Mouse (Mus musculus) heart, embryonic 13.5 days (tissue): ENCODE results near the gene Atp6v1g3. TPM values are rescaled to one million over a fixed set of nuclear protein-coding genes. Genes with fewer than 3 reads are reported as not detected.

ENCODE experiments used
- ATAC-seq: fragments of 200-750 bp; cut with Nextera tagmentation; 2 replicates; pipeline ENCODE4 v1.8.0; 2017; ENCODE audit warnings: moderate TSS enrichment; ENCODE audit not compliant: insufficient number of reproducible peaks, low FRiP score, low TSS enrichment; ENCODE audit errors: extremely low read depth
- H3K27ac ChIP-seq: fragments of 300-500 bp; sonication (generic); replicated peaks from 2 replicates; pipeline ENCODE4 v1.5.1; 2015; ENCODE audit warnings: moderate library complexity, mild to moderate bottlenecking, inconsistent platforms
- H3K27me3 ChIP-seq: fragments of 300-500 bp; sonication (generic); replicated peaks from 2 replicates; pipeline ENCODE4 v1.6.1; 2015; ENCODE audit warnings: mild to moderate bottlenecking, inconsistent platforms
- H3K36me3 ChIP-seq: fragments of 300-500 bp; sonication (generic); 2 replicates; pipeline ENCODE4 v1.6.1; 2015; ENCODE audit warnings: mild to moderate bottlenecking, inconsistent platforms
- H3K4me1 ChIP-seq: fragments of 300-500 bp; sonication (generic); 2 replicates; pipeline ENCODE4 v1.6.1; 2015; ENCODE audit warnings: inconsistent platforms
- H3K4me2 ChIP-seq: fragments of 300-500 bp; sonication (generic); 2 replicates; pipeline ENCODE4 v1.6.1; 2015; ENCODE audit warnings: inconsistent platforms, mild to moderate bottlenecking, moderate library complexity
- H3K4me3 ChIP-seq: fragments of 300-500 bp; sonication (generic); 2 replicates; pipeline ENCODE4 v1.5.1; 2015; ENCODE audit warnings: moderate library complexity, mild to moderate bottlenecking, inconsistent platforms
- H3K9ac ChIP-seq: fragments of 300-500 bp; sonication (generic); 2 replicates; pipeline ENCODE4 v1.6.1; 2015; ENCODE audit warnings: inconsistent platforms, mild to moderate bottlenecking, moderate library complexity
- H3K9me3 ChIP-seq: fragments of 300-500 bp; sonication (generic); 2 replicates; pipeline ENCODE4 v1.6.1; 2016; ENCODE audit warnings: inconsistent platforms
- WGBS: fragments of 180-500 bp; shearing (Covaris S2); methylation state at CpG from one replicate; pipeline ENCODE4 v1.1.7; 2015; ENCODE audit warnings: mixed read lengths; 5-methylcytosine and 5-hydroxymethylcytosine counted together
- polyA plus RNA-seq: library from polyadenylated mRNA; unstranded; fragments of >200 nt; fragmentation: Nextera tagmentation; extraction: Ambion mirVana; gene quantifications from 2 replicates; pipeline ENCODE4 v1.2.1, GENCODE M21; 2015

Atp6v1g3 gene
- polyA plus RNA-seq, 1 experiment from 2014 or later = not detected

- Histone ChIP-seq H3K36me3 (no peaks in the 10 kb centered on the region), H3K4me1 (0 out of 2 replicates have a peak, but pooled peaks cover 4% of the 10 kb centered on the region), H3K27me3 (no peaks in the 10 kb centered on the region), H3K27ac (no peak overlapping the region), H3K4me3 (no peak overlapping the region), H3K4me2 (no peak overlapping the region), H3K9ac (no peak overlapping the region), H3K9me3 (no peaks in the 10 kb centered on the region; the same call in 1 of the 2 replicates)
- 58% methylated on average over 4 of the region's 4 CpGs for WGBS
- ATAC-seq = no peak
Observed at GRCm38 (mm10) chr1:138326091-138326490, 52.6 kb downstream of the Atp6v1g3 start.

DNA sequence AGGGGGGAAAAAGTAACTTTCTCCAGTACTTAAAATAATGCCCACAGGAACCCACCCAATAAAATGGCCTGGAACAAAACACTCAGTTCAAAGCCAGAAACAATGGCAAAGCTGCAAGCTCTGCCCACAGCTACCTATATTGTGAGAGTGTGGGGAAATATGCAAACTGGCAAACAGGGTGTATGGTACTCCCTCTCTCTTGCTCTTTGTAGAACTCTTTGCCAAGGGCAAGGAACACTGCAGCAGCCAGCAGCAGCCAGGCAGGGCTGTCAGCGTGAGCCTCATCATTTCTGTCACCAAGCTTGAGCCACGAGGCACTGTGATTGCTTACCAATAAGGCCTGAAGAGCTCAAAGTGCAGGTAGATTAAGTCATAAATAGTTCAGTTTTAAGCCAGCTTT is 53.0 kb downstream of the Atp6v1g3 start:
- no peaks in the 10 kb centered on the region; the same call in 1 of the 2 replicates for H3K9me3 ChIP-seq
- H3K9ac ChIP-seq = no peak overlapping the region
- no peak overlapping the region for H3K27ac ChIP-seq
- H3K4me2 ChIP-seq = no peak overlapping the region
- H3K27me3 ChIP-seq = no peaks in the 10 kb centered on the region
- 31% methylated on average over 2 of the region's 2 CpGs for WGBS
- 0 out of 2 replicates have a peak, but pooled peaks cover 4% of the 10 kb centered on the region for H3K4me1 ChIP-seq
- ATAC-seq = no peak
- no peaks in the 10 kb centered on the region for H3K36me3 ChIP-seq
- no peak overlapping the region for H3K4me3 ChIP-seq

GRCm38 (mm10) chr1:138327466-138328245 is 54.1 kb downstream of the Atp6v1g3 start:
- Histone ChIP-seq H3K27ac (no peak overlapping the region), H3K36me3 (no peaks in the 10 kb centered on the region), H3K9ac (no peak overlapping the region), H3K4me2 (peak overlapping the region; percentile 60), H3K4me1 (0 out of 2 replicates have a peak, but pooled peaks cover 4% of the 10 kb centered on the region), H3K27me3 (no peaks in the 10 kb centered on the region), H3K9me3 (no peaks in the 10 kb centered on the region), H3K4me3 (0 out of 2 replicates have a peak overlapping the region, but pooled peaks have one; percentile 1)
- no peak for ATAC-seq
- WGBS = 53% methylated on average over 18 of the region's 18 CpGs

GRCm38 (mm10) chr1:138328320-138328719 is 54.8 kb downstream of the Atp6v1g3 start:
- peak overlapping the region; percentile 60 for H3K4me2 ChIP-seq
- 17% methylated on average over 12 of the region's 12 CpGs for WGBS
- no peak overlapping the region for H3K27ac ChIP-seq
- H3K4me3 ChIP-seq = peak overlapping the region; percentile 29; the same call in 1 of the 2 replicates
- no peak for ATAC-seq
- H3K9ac ChIP-seq = no peak overlapping the region
- H3K4me1 ChIP-seq = 0 out of 2 replicates have a peak, but pooled peaks cover 4% of the 10 kb centered on the region
- no peaks in the 10 kb centered on the region for H3K9me3 ChIP-seq
- no peaks in the 10 kb centered on the region for H3K27me3 ChIP-seq
- no peaks in the 10 kb centered on the region for H3K36me3 ChIP-seq

DNA sequence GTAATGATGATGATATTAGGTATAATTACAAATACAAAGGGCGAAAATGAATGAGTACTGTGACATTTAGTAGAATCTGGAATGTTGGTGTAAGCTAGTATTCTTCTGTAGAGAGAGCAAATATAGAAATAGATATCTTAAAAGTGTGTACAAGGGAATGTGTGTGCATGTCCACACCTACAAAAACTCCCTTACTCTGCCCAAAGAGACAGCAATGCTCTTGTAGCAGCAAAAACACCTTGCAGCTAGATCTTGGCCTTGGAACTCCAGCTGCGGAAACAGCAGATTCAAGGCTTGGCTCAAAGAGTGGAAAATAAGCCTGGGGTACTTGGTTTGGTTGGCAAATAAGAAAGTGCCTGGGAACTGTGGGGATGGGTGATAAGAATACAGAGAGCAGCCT is 57.0 kb downstream of the Atp6v1g3 start:
- Histone ChIP-seq H3K9me3 (no peaks in the 10 kb centered on the region), H3K27me3 (no peaks in the 10 kb centered on the region), H3K9ac (no peak overlapping the region), H3K4me3 (no peak overlapping the region), H3K4me2 (no peak overlapping the region), H3K27ac (no peak overlapping the region), H3K36me3 (no peaks in the 10 kb centered on the region), H3K4me1 (0 out of 2 replicates have a peak, but pooled peaks cover 4% of the 10 kb centered on the region)
- 82% methylated on average over 2 of the region's 2 CpGs for WGBS
- no peak for ATAC-seq

- H3K4me3 ChIP-seq = no peak overlapping the region
- H3K27ac ChIP-seq = no peak overlapping the region
- H3K9me3 ChIP-seq = no peaks in the 10 kb centered on the region
- H3K4me1 ChIP-seq = 0 out of 2 replicates have a peak, but pooled peaks cover 4% of the 10 kb centered on the region
- H3K9ac ChIP-seq = no peak overlapping the region
- ATAC-seq = no peak
- H3K4me2 ChIP-seq = no peak overlapping the region
- no peaks in the 10 kb centered on the region for H3K36me3 ChIP-seq
- H3K27me3 ChIP-seq = no peaks in the 10 kb centered on the region
- 51% methylated on average over 4 of the region's 4 CpGs for WGBS
Observed at GRCm38 (mm10) chr1:138331596-138331995, 58.1 kb downstream of the Atp6v1g3 start.

DNA sequence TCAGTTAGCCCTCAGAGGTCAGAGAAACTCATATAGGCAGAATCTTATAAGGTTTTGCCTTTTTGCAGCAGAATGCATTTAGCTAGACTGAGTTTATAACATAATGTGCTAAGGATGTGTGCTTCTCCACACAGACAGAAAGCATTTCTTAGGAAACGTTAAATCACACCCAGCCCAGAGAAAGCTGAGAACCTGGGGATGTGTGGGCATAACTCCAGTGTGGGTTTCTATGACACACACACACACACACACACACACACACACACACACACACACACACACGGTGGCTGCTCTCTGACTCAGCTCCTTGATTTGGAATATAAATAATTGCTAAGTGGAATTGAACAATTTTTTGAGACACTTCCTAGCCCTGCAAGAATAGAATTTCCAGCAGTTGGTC is 61.2 kb downstream of the Atp6v1g3 start:
- Histone ChIP-seq H3K4me1 (no peaks in the 10 kb centered on the region), H3K27ac (no peak overlapping the region), H3K9me3 (no peaks in the 10 kb centered on the region), H3K4me2 (no peak overlapping the region), H3K27me3 (no peaks in the 10 kb centered on the region), H3K9ac (no peak overlapping the region), H3K4me3 (no peak overlapping the region), H3K36me3 (no peaks in the 10 kb centered on the region)
- 69% methylated on average over 2 of the region's 2 CpGs for WGBS
- ATAC-seq = no peak

GRCm38 (mm10) chr1:138337417-138337816 is 63.9 kb downstream of the Atp6v1g3 start:
- WGBS = 78% methylated on average over 2 of the region's 2 CpGs
- no peak overlapping the region for H3K9ac ChIP-seq
- H3K4me1 ChIP-seq = no peaks in the 10 kb centered on the region

More at GRCm38 (mm10) chr1:138337417-138337816, 63.9 kb downstream of the Atp6v1g3 start:
- H3K4me3 ChIP-seq = no peak overlapping the region
- no peaks in the 10 kb centered on the region for H3K36me3 ChIP-seq
- H3K27me3 ChIP-seq = no peaks in the 10 kb centered on the region
- no peak overlapping the region for H3K4me2 ChIP-seq
- no peaks in the 10 kb centered on the region for H3K9me3 ChIP-seq
- no peak for ATAC-seq
- no peak overlapping the region for H3K27ac ChIP-seq

Other genes with a start within 250 kb of the Atp6v1g3 start
- gene Ptprc, start 98.0 kb upstream of the Atp6v1g3 start, polyA plus RNA-seq = 1.2 and 1.4 TPM in 2 replicates